Mouse (Mus musculus) hindbrain, postnatal 0 days (tissue): Measurements from ENCODE around the gene Dync1h1. TPM values are rescaled to one million over a fixed set of nuclear protein-coding genes. Genes with fewer than 3 reads are reported as not detected.

Experiments
- ATAC-seq: fragments of 200-750 bp; cut with Nextera tagmentation; 2 replicates; pipeline ENCODE4 v1.8.0; 2017; ENCODE audit warnings: mild to moderate bottlenecking, moderate TSS enrichment, moderate library complexity
- DNase-seq: peaks from one replicate; pipeline ENCODE4 v3.0.0-alpha.2; 2015; ENCODE audit warnings: low spot score
- H3K27ac ChIP-seq: fragments of 300-500 bp; sonication (generic); 2 replicates; pipeline ENCODE4 v1.5.1; 2014; ENCODE audit warnings: mild to moderate bottlenecking
- H3K27me3 ChIP-seq: fragments of 300-500 bp; sonication (generic); 2 replicates; pipeline ENCODE4 v1.6.1; 2014; ENCODE audit warnings: low read length, mixed read lengths; ENCODE audit not compliant: insufficient read depth
- H3K36me3 ChIP-seq: fragments of 300-500 bp; sonication (generic); 2 replicates; pipeline ENCODE4 v1.6.1; 2014; ENCODE audit warnings: low read length, mixed read lengths; ENCODE audit not compliant: insufficient read depth
- H3K4me1 ChIP-seq: fragments of 300-500 bp; sonication (generic); 2 replicates; pipeline ENCODE4 v1.6.1; 2014; ENCODE audit warnings: antibody characterized with exemption, low read length, mixed read lengths; ENCODE audit not compliant: insufficient read depth
- H3K4me2 ChIP-seq: fragments of 300-500 bp; sonication (generic); 2 replicates; pipeline ENCODE4 v1.6.1; 2014; ENCODE audit warnings: low read depth, mild to moderate bottlenecking, low read length, moderate library complexity, mixed read lengths
- H3K4me3 ChIP-seq: fragments of 300-500 bp; sonication (generic); 2 replicates; pipeline ENCODE4 v1.5.1; 2014; ENCODE audit warnings: low read length
- H3K9ac ChIP-seq: fragments of 300-500 bp; sonication (generic); replicated peaks from 2 replicates; pipeline ENCODE4 v1.6.1; 2014; ENCODE audit warnings: mild to moderate bottlenecking, low read length, moderate library complexity, mixed read lengths
- H3K9me3 ChIP-seq: fragments of 300-500 bp; sonication (generic); 2 replicates; pipeline ENCODE4 v1.6.1; 2016; ENCODE audit warnings: low read length, mixed read lengths
- CTCF ChIP-seq: IDR thresholded peaks from 2 replicates; pipeline ENCODE4 v1.5.1; 2016; ENCODE audit warnings: antibody characterized with exemption, control low read depth, low read depth
- WGBS: fragments of 180-500 bp; shearing (Covaris S2); extraction: QIAGEN DNeasy Blood & Tissue Kit; methylation state at CpG from one replicate; pipeline ENCODE4 v1.1.7; 2014; 5-methylcytosine and 5-hydroxymethylcytosine counted together
- polyA plus RNA-seq: library from polyadenylated mRNA; unstranded; fragments of >200 nt; fragmentation: Nextera tagmentation; extraction: Ambion mirVana; gene quantifications from 2 replicates; pipeline ENCODE4 v1.2.1, GENCODE M21; 2015
- total RNA-seq: library from RNA; depleted of rRNA; stranded (reverse); fragments of >200 nt; gene quantifications from 2 replicates; pipeline ENCODE4 v1.2.3, GENCODE M21; 2014; rRNA removed

The Dync1h1 gene
- 258 and 262 TPM in 2 replicates for total RNA-seq
- polyA plus RNA-seq = 50.6 and 57.6 TPM in 2 replicates

- under 1% methylated on average over 80 of the region's 105 CpGs for WGBS
- Histone ChIP-seq H3K9ac (peak within 1 kb of the TSS; percentile 100), H3K4me2 (peak within 1 kb of the TSS; percentile 68), H3K27ac (peak within 1 kb of the TSS; percentile 99), H3K4me1 (peaks cover 6% of the 10 kb centered on the region; the same call in 1 of the 2 replicates), H3K4me3 (peak within 1 kb of the TSS; percentile 100), H3K36me3 (no peaks in the 10 kb centered on the region), H3K9me3 (no peaks in the 10 kb centered on the region), H3K27me3 (0 out of 2 replicates have a peak, but pooled peaks cover 4% of the 10 kb centered on the region)
- peak; percentile 93 for ATAC-seq
- DNase-seq = peak; percentile 97
- TF ChIP-seq CTCF = no peak
These were observed at the start of gene Dync1h1 for GRCm38 (mm10) chr12:110601241-110602218. Gene Dync1h1 (plus strand): TSS chr12:110601452.

- no peaks in the 10 kb centered on the region for H3K9me3 ChIP-seq
- H3K4me3 ChIP-seq = no peak overlapping the region
- H3K27me3 ChIP-seq = no peaks in the 10 kb centered on the region
- H3K27ac ChIP-seq = no peak overlapping the region
- 74% methylated on average over 13 of the region's 13 CpGs for WGBS
- peaks cover 72% of the 10 kb centered on the region for H3K36me3 ChIP-seq
- H3K9ac ChIP-seq = no peak overlapping the region
- no peaks in the 10 kb centered on the region for H3K4me1 ChIP-seq
- ATAC-seq = no peak
- DNase-seq = no peak
- TF ChIP-seq CTCF = no peak
- no peak overlapping the region for H3K4me2 ChIP-seq
These were observed 49.1 kb upstream of the Dync1h1 start for GRCm38 (mm10) chr12:110552113-110552512.

- Histone ChIP-seq H3K4me3 (no peak overlapping the region), H3K27me3 (no peaks in the 10 kb centered on the region), H3K4me2 (no peak overlapping the region), H3K4me1 (no peaks in the 10 kb centered on the region), H3K36me3 (peaks cover 64% of the 10 kb centered on the region), H3K9ac (no peak overlapping the region), H3K9me3 (no peaks in the 10 kb centered on the region), H3K27ac (no peak overlapping the region)
- ATAC-seq (no peak), DNase-seq (no peak)
- no peak for TF ChIP-seq CTCF
- WGBS = 94% methylated on average over 5 of the region's 5 CpGs
These were observed 47.9 kb upstream of the Dync1h1 start for GRCm38 (mm10) chr12:110553362-110553761.

GRCm38 (mm10) chr12:110555536-110556240 is 45.6 kb upstream of the Dync1h1 start:
- H3K9ac ChIP-seq = no peak overlapping the region
- H3K4me3 ChIP-seq = no peak overlapping the region
- 87% methylated on average over 21 of the region's 21 CpGs for WGBS
- no peaks in the 10 kb centered on the region for H3K9me3 ChIP-seq
- no peak overlapping the region for H3K27ac ChIP-seq
- no peak overlapping the region for H3K4me2 ChIP-seq
- H3K36me3 ChIP-seq = peaks cover 65% of the 10 kb centered on the region
- H3K4me1 ChIP-seq = no peaks in the 10 kb centered on the region
- no peak for TF ChIP-seq CTCF
- ATAC-seq = no peak
- no peaks in the 10 kb centered on the region for H3K27me3 ChIP-seq
- no peak for DNase-seq

GRCm38 (mm10) chr12:110556861-110557628 is 44.2 kb upstream of the Dync1h1 start:
- H3K4me1 ChIP-seq = no peaks in the 10 kb centered on the region
- H3K36me3 ChIP-seq = peaks cover 57% of the 10 kb centered on the region
- no peaks in the 10 kb centered on the region for H3K27me3 ChIP-seq
- H3K9me3 ChIP-seq = no peaks in the 10 kb centered on the region
- H3K27ac ChIP-seq = no peak overlapping the region
- no peak for TF ChIP-seq CTCF
- 70% methylated on average over 18 of the region's 18 CpGs for WGBS
- H3K9ac ChIP-seq = no peak overlapping the region
- DNase-seq = peak; percentile 55
- no peak overlapping the region for H3K4me3 ChIP-seq
- no peak overlapping the region for H3K4me2 ChIP-seq
- 0 out of 2 replicates have a peak, but pooled peaks have one; percentile 35 for ATAC-seq

GRCm38 (mm10) chr12:110558175-110558574 is 43.1 kb upstream of the Dync1h1 start:
- H3K9ac ChIP-seq = no peak overlapping the region
- ATAC-seq (no peak), DNase-seq (no peak)
- no peak overlapping the region for H3K4me2 ChIP-seq
- H3K27ac ChIP-seq = no peak overlapping the region
- peaks cover 47% of the 10 kb centered on the region for H3K36me3 ChIP-seq
- H3K9me3 ChIP-seq = no peaks in the 10 kb centered on the region
- WGBS = 97% methylated on average over 7 of the region's 7 CpGs
- no peak overlapping the region for H3K4me3 ChIP-seq
- H3K4me1 ChIP-seq = no peaks in the 10 kb centered on the region
- no peaks in the 10 kb centered on the region for H3K27me3 ChIP-seq
- no peak for TF ChIP-seq CTCF
